Mouse (Mus musculus): Measurements from ENCODE around the gene Fancc. TPM values are rescaled to one million over a fixed set of nuclear protein-coding genes. Genes with fewer than 3 reads are reported as not detected.

The Fancc gene
- polyA plus RNA-seq, 1 experiment from 2014 or later = 17.1 TPM

GRCm38 (mm10) chr13:63268776-63269175 is 228.3 kb downstream of the Fancc start:
- no peak for DNase-seq (ENCODE audit: low spot score)
- Histone ChIP-seq H3K9ac (ENCODE audit: low read depth, low read length) (no peak overlapping the region), H3K36me3 (ENCODE audit: control insufficient read depth, insufficient read depth, low read length) (no peaks in the 10 kb centered on the region; the same call in 1 of the 2 replicates), H3K4me3 (ENCODE audit: low read depth, low read length) (no peak overlapping the region), H3K27me3 (replicated peaks; ENCODE audit: control insufficient read depth, insufficient read depth, low read length) (no peaks in the 10 kb centered on the region), H3K9me3 (ENCODE audit: control insufficient read depth, low read length) (no peaks in the 10 kb centered on the region), H3K4me1 (ENCODE audit: control insufficient read depth, insufficient read depth, low read length) (peaks cover 22% of the 10 kb centered on the region; the same call in 1 of the 2 replicates), H3K27ac (replicated peaks; ENCODE audit: low read depth, low read length) (peak overlapping the region; percentile 8; the same call in 1 of the 2 replicates), H3K4me2 (ENCODE audit: low read depth, low read length) (no peak overlapping the region)
- 29% methylated on average over 1 of the region's 1 CpGs for WGBS
- no peak for ATAC-seq (ENCODE audit: low read depth)

- H3K4me3 ChIP-seq (ENCODE audit: low read depth, low read length) = no peak overlapping the region
- H3K9me3 ChIP-seq (ENCODE audit: control insufficient read depth, low read length) = no peaks in the 10 kb centered on the region
- peaks cover 3% of the 10 kb centered on the region; the same call in 1 of the 2 replicates for H3K36me3 ChIP-seq (ENCODE audit: control insufficient read depth, insufficient read depth, low read length)
- no peak for ATAC-seq (ENCODE audit: low read depth)
- no peak overlapping the region for H3K4me2 ChIP-seq (ENCODE audit: low read depth, low read length)
- 38% methylated on average over 4 of the region's 4 CpGs for WGBS
- H3K27me3 ChIP-seq (replicated peaks; ENCODE audit: control insufficient read depth, insufficient read depth, low read length) = no peaks in the 10 kb centered on the region
- H3K4me1 ChIP-seq (ENCODE audit: control insufficient read depth, insufficient read depth, low read length) = peaks cover 22% of the 10 kb centered on the region; the same call in 1 of the 2 replicates
- no peak overlapping the region; the same call in 1 of the 2 replicates for H3K27ac ChIP-seq (replicated peaks; ENCODE audit: low read depth, low read length)
- H3K9ac ChIP-seq (ENCODE audit: low read depth, low read length) = no peak overlapping the region
- no peak for DNase-seq (ENCODE audit: low spot score)
Measured at GRCm38 (mm10) chr13:63268371-63268770, 228.7 kb downstream of the Fancc start.

GRCm38 (mm10) chr13:63262168-63262957 is 234.7 kb downstream of the Fancc start:
- no peaks in the 10 kb centered on the region for H3K27me3 ChIP-seq (replicated peaks; ENCODE audit: control insufficient read depth, insufficient read depth, low read length)
- no peaks in the 10 kb centered on the region for H3K9me3 ChIP-seq (ENCODE audit: control insufficient read depth, low read length)
- peak overlapping the region; percentile 82; the same call in 1 of the 2 replicates for H3K27ac ChIP-seq (replicated peaks; ENCODE audit: low read depth, low read length)
- DNase-seq (ENCODE audit: low spot score) = no peak
- H3K4me2 ChIP-seq (ENCODE audit: low read depth, low read length) = no peak overlapping the region
- H3K4me1 ChIP-seq (ENCODE audit: control insufficient read depth, insufficient read depth, low read length) = peaks cover 39% of the 10 kb centered on the region
- WGBS = 71% methylated on average over 1 of the region's 1 CpGs
- no peak overlapping the region for H3K4me3 ChIP-seq (ENCODE audit: low read depth, low read length)
- ATAC-seq (ENCODE audit: low read depth) = no peak
- no peak overlapping the region for H3K9ac ChIP-seq (ENCODE audit: low read depth, low read length)
- H3K36me3 ChIP-seq (ENCODE audit: control insufficient read depth, insufficient read depth, low read length) = peaks cover 27% of the 10 kb centered on the region

GRCm38 (mm10) chr13:63261676-63262075 is 235.4 kb downstream of the Fancc start:
- no peak overlapping the region for H3K4me2 ChIP-seq (ENCODE audit: low read depth, low read length)
- H3K9me3 ChIP-seq (ENCODE audit: control insufficient read depth, low read length) = no peaks in the 10 kb centered on the region
- H3K36me3 ChIP-seq (ENCODE audit: control insufficient read depth, insufficient read depth, low read length) = peaks cover 34% of the 10 kb centered on the region
- no peak overlapping the region for H3K9ac ChIP-seq (ENCODE audit: low read depth, low read length)
- ATAC-seq (ENCODE audit: low read depth) (no peak), DNase-seq (ENCODE audit: low spot score) (no peak)
- peak overlapping the region; percentile 82 for H3K27ac ChIP-seq (replicated peaks; ENCODE audit: low read depth, low read length)
- no peaks in the 10 kb centered on the region for H3K27me3 ChIP-seq (replicated peaks; ENCODE audit: control insufficient read depth, insufficient read depth, low read length)
- peaks cover 39% of the 10 kb centered on the region for H3K4me1 ChIP-seq (ENCODE audit: control insufficient read depth, insufficient read depth, low read length)
- H3K4me3 ChIP-seq (ENCODE audit: low read depth, low read length) = no peak overlapping the region
- WGBS = 85% methylated on average over 3 of the region's 3 CpGs

- Histone ChIP-seq H3K4me2 (ENCODE audit: low read depth, low read length) (peak overlapping the region; percentile 10), H3K9me3 (ENCODE audit: control insufficient read depth, low read length) (no peaks in the 10 kb centered on the region), H3K36me3 (ENCODE audit: control insufficient read depth, insufficient read depth, low read length) (peaks cover 36% of the 10 kb centered on the region), H3K27ac (replicated peaks; ENCODE audit: low read depth, low read length) (peak overlapping the region; percentile 82), H3K4me3 (ENCODE audit: low read depth, low read length) (no peak overlapping the region), H3K27me3 (replicated peaks; ENCODE audit: control insufficient read depth, insufficient read depth, low read length) (no peaks in the 10 kb centered on the region), H3K4me1 (ENCODE audit: control insufficient read depth, insufficient read depth, low read length) (peaks cover 39% of the 10 kb centered on the region), H3K9ac (ENCODE audit: low read depth, low read length) (no peak overlapping the region)
- ATAC-seq (ENCODE audit: low read depth) (peak; percentile 17; the same call in 1 of the 2 replicates), DNase-seq (ENCODE audit: low spot score) (no peak)
- WGBS = 34% methylated on average over 18 of the region's 18 CpGs
Measured at GRCm38 (mm10) chr13:63260753-63261631, 236.1 kb downstream of the Fancc start.

- Histone ChIP-seq H3K4me3 (ENCODE audit: low read depth, low read length) (no peak overlapping the region), H3K27me3 (replicated peaks; ENCODE audit: control insufficient read depth, insufficient read depth, low read length) (no peaks in the 10 kb centered on the region), H3K9me3 (ENCODE audit: control insufficient read depth, low read length) (no peaks in the 10 kb centered on the region), H3K27ac (replicated peaks; ENCODE audit: low read depth, low read length) (peak overlapping the region; percentile 82), H3K9ac (ENCODE audit: low read depth, low read length) (0 out of 2 replicates have a peak overlapping the region, but pooled peaks have one; percentile 20), H3K4me1 (ENCODE audit: control insufficient read depth, insufficient read depth, low read length) (peaks cover 39% of the 10 kb centered on the region), H3K36me3 (ENCODE audit: control insufficient read depth, insufficient read depth, low read length) (peaks cover 45% of the 10 kb centered on the region), H3K4me2 (ENCODE audit: low read depth, low read length) (no peak overlapping the region; the same call in 1 of the 2 replicates)
- no peak; the same call in 1 of the 2 replicates for ATAC-seq (ENCODE audit: low read depth)
- WGBS = 17% methylated on average over 4 of the region's 4 CpGs
- no peak for DNase-seq (ENCODE audit: low spot score)
Measured at GRCm38 (mm10) chr13:63260133-63260532, 236.9 kb downstream of the Fancc start.

- peaks cover 42% of the 10 kb centered on the region for H3K4me1 ChIP-seq (ENCODE audit: control insufficient read depth, insufficient read depth, low read length)
- peaks cover 52% of the 10 kb centered on the region for H3K36me3 ChIP-seq (ENCODE audit: control insufficient read depth, insufficient read depth, low read length)
- no peaks in the 10 kb centered on the region for H3K27me3 ChIP-seq (replicated peaks; ENCODE audit: control insufficient read depth, insufficient read depth, low read length)
- no peak overlapping the region for H3K4me3 ChIP-seq (ENCODE audit: low read depth, low read length)
- 64% methylated on average over 4 of the region's 4 CpGs for WGBS
- H3K27ac ChIP-seq (replicated peaks; ENCODE audit: low read depth, low read length) = peak overlapping the region; percentile 77
- ATAC-seq (ENCODE audit: low read depth) (no peak), DNase-seq (ENCODE audit: low spot score) (no peak)
- peak overlapping the region; percentile 17; the same call in 1 of the 2 replicates for H3K9ac ChIP-seq (ENCODE audit: low read depth, low read length)
- H3K9me3 ChIP-seq (ENCODE audit: control insufficient read depth, low read length) = no peaks in the 10 kb centered on the region
- peak overlapping the region; percentile 33 for H3K4me2 ChIP-seq (ENCODE audit: low read depth, low read length)
Measured at GRCm38 (mm10) chr13:63258671-63259070, 238.4 kb downstream of the Fancc start.

GRCm38 (mm10) chr13:63258167-63258582 is 238.9 kb downstream of the Fancc start:
- Histone ChIP-seq H3K4me3 (ENCODE audit: low read depth, low read length) (no peak overlapping the region), H3K9ac (ENCODE audit: low read depth, low read length) (peak overlapping the region; percentile 17; the same call in 1 of the 2 replicates), H3K27ac (replicated peaks; ENCODE audit: low read depth, low read length) (peak overlapping the region; percentile 77), H3K4me2 (ENCODE audit: low read depth, low read length) (peak overlapping the region; percentile 33; the same call in 1 of the 2 replicates), H3K9me3 (ENCODE audit: control insufficient read depth, low read length) (no peaks in the 10 kb centered on the region), H3K36me3 (ENCODE audit: control insufficient read depth, insufficient read depth, low read length) (peaks cover 50% of the 10 kb centered on the region), H3K27me3 (replicated peaks; ENCODE audit: control insufficient read depth, insufficient read depth, low read length) (no peaks in the 10 kb centered on the region), H3K4me1 (ENCODE audit: control insufficient read depth, insufficient read depth, low read length) (peaks cover 47% of the 10 kb centered on the region)
- 47% methylated on average over 6 of the region's 6 CpGs for WGBS
- ATAC-seq (ENCODE audit: low read depth) (no peak), DNase-seq (ENCODE audit: low spot score) (no peak)

Measured in embryonic facial prominence, embryonic 14.5 days (tissue).